Mouse (Mus musculus) embryonic facial prominence, embryonic 13.5 days (tissue): ENCODE measurements around the gene Snai1. TPM values are rescaled to one million over a fixed set of nuclear protein-coding genes. Genes with fewer than 3 reads are reported as not detected.

Source experiments
- ATAC-seq: fragments of 200-750 bp; cut with Nextera tagmentation; 2 replicates; pipeline ENCODE4 v1.8.0; 2017; ENCODE audit warnings: low read depth; ENCODE audit not compliant: insufficient number of reproducible peaks, insufficient read depth, low FRiP score, low TSS enrichment
- H3K27ac ChIP-seq: fragments of 300-500 bp; sonication (generic); 2 replicates; pipeline ENCODE4 v1.5.1; 2015; ENCODE audit warnings: moderate library complexity, mild to moderate bottlenecking, inconsistent platforms
- H3K27me3 ChIP-seq: fragments of 300-500 bp; sonication (generic); 2 replicates; pipeline ENCODE4 v1.6.1; 2015; ENCODE audit warnings: mild to moderate bottlenecking, inconsistent platforms
- H3K36me3 ChIP-seq: fragments of 300-500 bp; sonication (generic); 2 replicates; pipeline ENCODE4 v1.6.1; 2015; ENCODE audit warnings: mild to moderate bottlenecking, inconsistent platforms
- H3K4me1 ChIP-seq: fragments of 300-500 bp; sonication (generic); 2 replicates; pipeline ENCODE4 v1.6.1; 2015; ENCODE audit warnings: inconsistent platforms
- H3K4me2 ChIP-seq: fragments of 300-500 bp; sonication (generic); 2 replicates; pipeline ENCODE4 v1.6.1; 2015; ENCODE audit warnings: moderate library complexity, mild to moderate bottlenecking, inconsistent platforms
- H3K4me3 ChIP-seq: fragments of 300-500 bp; sonication (generic); 2 replicates; pipeline ENCODE4 v1.5.1; 2015; ENCODE audit warnings: mild to moderate bottlenecking, inconsistent platforms
- H3K9ac ChIP-seq: fragments of 300-500 bp; sonication (generic); 2 replicates; pipeline ENCODE4 v1.6.1; 2015; ENCODE audit warnings: mild to moderate bottlenecking, inconsistent platforms
- H3K9me3 ChIP-seq: fragments of 300-500 bp; sonication (generic); 2 replicates; pipeline ENCODE4 v1.6.1; 2016; ENCODE audit warnings: inconsistent platforms
- WGBS: fragments of 180-500 bp; shearing (Covaris S2); methylation state at CpG from one replicate; pipeline ENCODE4 v1.1.7; 2015; ENCODE audit warnings: mixed read lengths; 5-methylcytosine and 5-hydroxymethylcytosine counted together
- polyA plus RNA-seq: library from polyadenylated mRNA; unstranded; fragments of >200 nt; fragmentation: Nextera tagmentation; extraction: Ambion mirVana; gene quantifications from 2 replicates; pipeline ENCODE4 v1.2.1, GENCODE M21; 2015

Snai1 gene
- polyA plus RNA-seq, 1 experiment from 2014 or later = 129 TPM

DNA sequence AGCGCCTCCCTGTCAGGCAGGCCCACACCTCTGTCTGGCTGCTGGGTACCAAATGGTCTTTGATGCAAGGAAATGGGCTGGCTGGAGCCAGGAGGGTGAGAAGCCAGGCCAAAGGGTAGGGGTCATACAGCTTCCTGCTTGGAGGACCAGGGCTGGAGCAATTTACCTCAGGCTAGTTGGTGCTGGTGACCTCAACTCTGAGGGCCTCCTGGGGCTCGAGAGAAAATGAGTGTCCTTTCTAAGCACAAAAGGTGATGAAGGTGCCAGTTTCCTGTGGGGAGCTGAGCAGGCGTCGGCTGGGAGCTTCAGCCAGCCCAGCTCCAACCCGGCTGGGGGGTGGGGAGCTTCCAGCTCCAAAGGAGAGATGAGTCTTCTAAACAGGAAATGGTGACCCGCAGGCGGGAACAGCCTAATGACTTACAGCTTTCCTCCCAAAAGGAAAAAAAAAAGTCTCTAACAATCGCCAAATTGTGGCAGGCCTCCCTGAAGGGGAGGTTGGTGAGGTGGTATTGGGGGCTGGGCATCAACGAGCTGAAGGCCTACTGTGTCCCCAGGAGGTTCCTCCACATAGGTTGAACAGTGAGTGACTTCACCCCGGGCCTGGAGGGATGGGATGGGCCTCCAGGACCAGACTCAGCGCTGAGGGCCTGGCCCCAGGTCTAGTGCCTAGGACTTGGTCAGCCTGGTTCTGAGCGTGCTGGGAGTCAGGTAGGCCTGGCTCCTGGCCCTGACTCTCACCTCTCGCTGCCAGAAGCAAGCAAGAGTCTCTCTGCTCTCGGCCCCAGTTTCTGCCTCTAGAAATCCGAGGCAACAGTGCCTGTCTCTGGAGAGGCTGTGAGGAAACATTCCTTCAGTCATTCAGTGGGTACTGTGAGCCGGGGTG is 5.4 kb downstream of the Snai1 start:
- Histone ChIP-seq H3K36me3 (peaks cover 39% of the 10 kb centered on the region), H3K27me3 (no peaks in the 10 kb centered on the region), H3K4me2 (peak overlapping the region; percentile 89), H3K4me3 (peak overlapping the region; percentile 82), H3K27ac (peak overlapping the region; percentile 99), H3K4me1 (peaks cover 57% of the 10 kb centered on the region), H3K9ac (peak overlapping the region; percentile 93), H3K9me3 (no peaks in the 10 kb centered on the region)
- 7% methylated on average over 16 of the region's 16 CpGs for WGBS
- no peak for ATAC-seq

DNA sequence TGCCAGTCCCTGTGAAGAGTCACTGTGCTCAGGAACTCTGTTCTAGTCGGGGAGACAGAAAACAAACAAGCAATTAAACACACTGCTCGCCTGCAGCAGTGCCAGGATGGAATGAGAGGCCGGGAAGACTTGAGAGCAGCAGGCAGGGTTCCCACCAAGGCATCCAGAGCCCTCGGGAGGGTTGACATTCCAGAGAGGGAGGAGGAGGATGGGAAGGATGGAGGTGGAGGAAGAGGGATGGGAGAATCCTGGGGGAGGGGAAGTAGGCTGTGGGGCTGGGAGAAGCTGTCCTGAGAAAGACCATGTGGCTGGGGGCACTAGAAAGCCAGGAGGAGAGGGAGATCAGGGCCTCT is 6.0 kb downstream of the Snai1 start:
- peak overlapping the region; percentile 82 for H3K4me3 ChIP-seq
- no peaks in the 10 kb centered on the region for H3K9me3 ChIP-seq
- H3K27me3 ChIP-seq = no peaks in the 10 kb centered on the region
- peak overlapping the region; percentile 93 for H3K9ac ChIP-seq
- H3K4me1 ChIP-seq = peaks cover 57% of the 10 kb centered on the region
- ATAC-seq = peak; percentile 33; the same call in 1 of the 2 replicates
- H3K27ac ChIP-seq = peak overlapping the region; percentile 99
- WGBS = 6% methylated on average over 4 of the region's 4 CpGs
- peaks cover 34% of the 10 kb centered on the region for H3K36me3 ChIP-seq
- peak overlapping the region; percentile 89 for H3K4me2 ChIP-seq

DNA sequence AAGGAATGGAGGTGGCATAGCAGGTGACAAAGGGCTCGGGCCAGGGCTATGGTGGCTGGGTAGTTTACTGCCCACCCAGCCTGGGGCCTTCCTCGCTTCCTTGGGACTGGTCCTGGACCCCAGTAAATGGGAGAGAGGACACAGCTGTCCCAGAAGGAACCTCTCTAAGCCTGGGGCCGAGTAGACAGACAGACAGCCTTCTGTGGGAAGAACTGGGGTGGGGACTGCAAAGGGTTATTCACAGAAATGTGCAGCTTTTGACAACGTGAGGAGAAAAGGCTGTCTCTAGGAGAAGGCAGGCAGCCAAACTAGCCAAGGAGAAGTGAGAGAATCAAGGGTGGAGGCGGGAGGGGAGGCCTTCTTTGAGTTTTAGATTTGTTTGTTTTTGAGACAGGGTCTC is 6.5 kb downstream of the Snai1 start:
- Histone ChIP-seq H3K27ac (peak overlapping the region; percentile 99), H3K4me3 (no peak overlapping the region), H3K4me1 (peaks cover 57% of the 10 kb centered on the region), H3K9me3 (no peaks in the 10 kb centered on the region), H3K9ac (peak overlapping the region; percentile 93; the same call in 1 of the 2 replicates), H3K36me3 (peaks cover 33% of the 10 kb centered on the region), H3K27me3 (no peaks in the 10 kb centered on the region), H3K4me2 (peak overlapping the region; percentile 89; the same call in 1 of the 2 replicates)
- ATAC-seq = no peak
- 43% methylated on average over 5 of the region's 5 CpGs for WGBS

DNA sequence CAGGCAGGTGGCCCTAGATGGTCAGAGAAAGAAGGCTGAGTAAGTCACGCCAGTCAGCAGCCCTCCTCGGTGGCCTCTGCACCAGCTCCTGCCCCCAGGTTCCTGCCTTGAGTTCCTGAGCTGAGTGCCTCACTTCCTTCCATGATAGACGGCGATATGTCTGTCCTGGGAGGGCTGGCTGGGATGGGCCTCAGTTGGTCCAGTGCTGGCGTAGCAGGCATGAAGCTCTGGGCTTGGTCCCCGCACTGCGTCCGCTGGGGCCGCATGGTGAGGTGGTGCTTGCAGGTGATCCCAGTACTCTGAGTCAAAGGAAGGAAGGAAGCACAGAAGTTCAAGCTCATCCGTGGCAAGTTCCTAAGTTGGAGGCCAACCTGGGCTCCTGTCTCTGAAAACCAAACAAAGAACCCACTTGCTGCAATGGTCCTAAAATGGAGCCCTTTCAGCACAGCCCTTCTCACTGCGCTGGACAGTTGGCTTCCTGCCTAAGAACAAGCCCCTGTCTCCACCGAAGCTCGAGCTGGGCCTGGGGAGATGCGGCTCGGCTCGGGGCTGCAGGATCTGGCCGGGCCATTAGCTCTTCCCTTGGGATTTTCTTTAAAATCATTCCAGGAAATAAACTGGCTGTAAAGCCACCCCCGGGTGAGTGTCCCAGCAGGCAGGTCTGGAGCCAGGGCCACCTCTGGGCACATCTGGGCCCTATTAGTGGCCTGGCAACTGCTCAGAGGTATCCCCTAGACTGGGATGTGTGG is 8.6 kb downstream of the Snai1 start:
- peaks cover 17% of the 10 kb centered on the region for H3K36me3 ChIP-seq
- H3K4me2 ChIP-seq = no peak overlapping the region
- H3K9ac ChIP-seq = peak overlapping the region; percentile 16; the same call in 1 of the 2 replicates
- no peak overlapping the region for H3K4me3 ChIP-seq
- 58% methylated on average over 18 of the region's 18 CpGs for WGBS
- no peaks in the 10 kb centered on the region for H3K27me3 ChIP-seq
- no peaks in the 10 kb centered on the region for H3K9me3 ChIP-seq
- H3K4me1 ChIP-seq = peaks cover 42% of the 10 kb centered on the region
- ATAC-seq = no peak
- H3K27ac ChIP-seq = peak overlapping the region; percentile 86

- Histone ChIP-seq H3K27me3 (no peaks in the 10 kb centered on the region), H3K36me3 (peaks cover 9% of the 10 kb centered on the region), H3K9ac (no peak overlapping the region), H3K9me3 (no peaks in the 10 kb centered on the region), H3K27ac (peak overlapping the region; percentile 86), H3K4me3 (no peak overlapping the region), H3K4me1 (peaks cover 36% of the 10 kb centered on the region), H3K4me2 (no peak overlapping the region)
- ATAC-seq = no peak
- WGBS = 75% methylated on average over 8 of the region's 8 CpGs
Measured at GRCm38 (mm10) chr2:167547444-167547843, 9.4 kb downstream of the Snai1 start.

- no peak overlapping the region for H3K9ac ChIP-seq
- 75% methylated on average over 7 of the region's 7 CpGs for WGBS
- no peaks in the 10 kb centered on the region for H3K9me3 ChIP-seq
- H3K27ac ChIP-seq = peak overlapping the region; percentile 55; the same call in 1 of the 2 replicates
- no peak overlapping the region for H3K4me3 ChIP-seq
- peaks cover 32% of the 10 kb centered on the region for H3K4me1 ChIP-seq
- no peak for ATAC-seq
- no peaks in the 10 kb centered on the region for H3K27me3 ChIP-seq
- no peaks in the 10 kb centered on the region for H3K36me3 ChIP-seq
- no peak overlapping the region for H3K4me2 ChIP-seq
Measured at GRCm38 (mm10) chr2:167548961-167549360, 11.0 kb downstream of the Snai1 start.

GRCm38 (mm10) chr2:167550341-167550854 is 12.4 kb downstream of the Snai1 start:
- Histone ChIP-seq H3K27me3 (no peaks in the 10 kb centered on the region), H3K4me3 (no peak overlapping the region), H3K9me3 (no peaks in the 10 kb centered on the region), H3K27ac (no peak overlapping the region), H3K36me3 (no peaks in the 10 kb centered on the region), H3K4me2 (no peak overlapping the region), H3K4me1 (peaks cover 34% of the 10 kb centered on the region), H3K9ac (no peak overlapping the region)
- WGBS = 57% methylated on average over 8 of the region's 8 CpGs
- no peak for ATAC-seq

GRCm38 (mm10) chr2:167551342-167551920 is 13.4 kb downstream of the Snai1 start:
- 56% methylated on average over 8 of the region's 8 CpGs for WGBS
- no peak overlapping the region for H3K4me2 ChIP-seq
- H3K4me3 ChIP-seq = no peak overlapping the region
- H3K27ac ChIP-seq = peak overlapping the region; percentile 24; the same call in 1 of the 2 replicates
- no peak for ATAC-seq
- no peaks in the 10 kb centered on the region for H3K36me3 ChIP-seq
- H3K9me3 ChIP-seq = no peaks in the 10 kb centered on the region
- H3K4me1 ChIP-seq = peaks cover 37% of the 10 kb centered on the region
- H3K9ac ChIP-seq = no peak overlapping the region
- no peaks in the 10 kb centered on the region for H3K27me3 ChIP-seq

- no peak overlapping the region for H3K9ac ChIP-seq
- no peak overlapping the region for H3K4me3 ChIP-seq
- WGBS = 83% methylated on average over 4 of the region's 4 CpGs
- no peak overlapping the region for H3K4me2 ChIP-seq
- no peaks in the 10 kb centered on the region for H3K27me3 ChIP-seq
- peaks cover 29% of the 10 kb centered on the region for H3K4me1 ChIP-seq
- no peaks in the 10 kb centered on the region for H3K9me3 ChIP-seq
- H3K36me3 ChIP-seq = no peaks in the 10 kb centered on the region
- peak overlapping the region; percentile 82 for H3K27ac ChIP-seq
- ATAC-seq = no peak
Measured at GRCm38 (mm10) chr2:167552292-167552691, 14.3 kb downstream of the Snai1 start.

- Histone ChIP-seq H3K27me3 (no peaks in the 10 kb centered on the region), H3K27ac (peak overlapping the region; percentile 82), H3K36me3 (no peaks in the 10 kb centered on the region), H3K9me3 (no peaks in the 10 kb centered on the region), H3K4me1 (peaks cover 29% of the 10 kb centered on the region), H3K4me3 (no peak overlapping the region), H3K4me2 (no peak overlapping the region), H3K9ac (no peak overlapping the region)
- no peak for ATAC-seq
- WGBS = 26% methylated on average over 11 of the region's 11 CpGs
Measured at GRCm38 (mm10) chr2:167552927-167553402, 15.0 kb downstream of the Snai1 start.

DNA sequence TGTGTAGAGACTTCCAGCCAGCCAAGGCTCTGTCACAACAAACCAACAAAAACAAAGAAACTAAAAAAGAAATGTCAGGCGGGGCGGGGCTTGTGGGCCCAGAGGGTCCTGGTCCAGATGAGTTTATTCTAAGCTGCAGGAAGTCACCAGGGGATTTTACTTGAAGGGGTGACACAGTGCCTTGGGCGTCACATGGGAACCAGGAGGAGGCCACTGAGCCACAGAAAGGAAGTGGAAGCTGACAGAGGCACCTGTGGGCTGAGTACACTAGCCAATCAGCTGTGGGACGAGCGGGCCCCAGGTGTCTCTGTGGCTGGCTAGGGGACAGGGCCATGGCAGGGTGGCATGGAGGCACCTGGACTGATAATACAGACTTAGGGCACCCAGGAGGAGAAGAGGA is 17.8 kb downstream of the Snai1 start:
- no peaks in the 10 kb centered on the region for H3K36me3 ChIP-seq
- H3K9me3 ChIP-seq = no peaks in the 10 kb centered on the region
- 0 out of 2 replicates have a peak, but pooled peaks cover 3% of the 10 kb centered on the region for H3K27me3 ChIP-seq
- WGBS = 91% methylated on average over 5 of the region's 5 CpGs
- no peak overlapping the region for H3K27ac ChIP-seq
- no peak for ATAC-seq
- no peak overlapping the region for H3K4me3 ChIP-seq
- peaks cover 52% of the 10 kb centered on the region for H3K4me1 ChIP-seq
- H3K4me2 ChIP-seq = no peak overlapping the region
- H3K9ac ChIP-seq = no peak overlapping the region
